Mouse (Mus musculus): ENCODE results near the gene Golga4. TPM values are rescaled to one million over a fixed set of nuclear protein-coding genes. Genes with fewer than 3 reads are reported as not detected.
A peak's percentile ranks its signal among the peaks of the same experiment; 100 is the strongest.

The Golga4 gene
- polyA plus RNA-seq, 1 experiment from 2014 or later: 41.5 TPM

GRCm38 (mm10) chr9:118495933-118496332, 10.1 kb upstream of the Golga4 start:
- H3K9ac ChIP-seq (ENCODE audit: low read depth, low read length): no peak overlapping the region
- ATAC-seq: no peak
- H3K27me3 ChIP-seq (ENCODE audit: control insufficient read depth, insufficient read depth, low read depth, low read length): no peaks in the 10 kb centered on the region
- 90% methylated on average over 3 of the region's 3 CpGs for WGBS
- no peaks in the 10 kb centered on the region for H3K9me3 ChIP-seq (replicated peaks; ENCODE audit: control insufficient read depth, low read length, poor library complexity, severe bottlenecking)
- H3K4me1 ChIP-seq (ENCODE audit: control insufficient read depth, insufficient read depth, low read length): no peaks in the 10 kb centered on the region
- no peak overlapping the region for H3K4me3 ChIP-seq (ENCODE audit: low read depth, low read length)
- H3K27ac ChIP-seq (ENCODE audit: low read length): no peak overlapping the region
- no peak overlapping the region for H3K4me2 ChIP-seq (ENCODE audit: low read length)
- H3K36me3 ChIP-seq (ENCODE audit: control insufficient read depth, insufficient read depth, low read length): no peaks in the 10 kb centered on the region

DNA sequence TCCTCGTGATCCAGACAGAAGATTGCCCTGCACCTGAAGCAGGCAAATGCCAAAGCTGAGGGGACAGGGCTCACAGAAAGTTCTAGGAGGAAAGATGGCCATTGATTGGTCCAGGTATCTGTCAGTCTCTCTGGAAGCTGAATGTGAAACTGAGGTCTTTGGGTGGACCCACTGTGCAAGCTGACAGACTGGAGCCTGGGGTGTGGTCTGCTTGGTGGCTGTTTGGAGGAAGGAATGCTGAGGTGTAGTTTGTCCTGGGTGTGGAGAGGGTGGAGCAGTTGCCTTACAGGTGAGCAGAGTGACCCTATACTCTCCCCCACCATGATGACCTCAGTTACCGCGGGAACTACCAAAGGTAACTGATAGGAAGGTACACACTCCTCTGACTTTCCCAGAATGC, 9.1 kb upstream of the Golga4 start:
- H3K27ac ChIP-seq (ENCODE audit: low read length): no peak overlapping the region
- no peaks in the 10 kb centered on the region for H3K27me3 ChIP-seq (ENCODE audit: control insufficient read depth, insufficient read depth, low read depth, low read length)
- H3K9ac ChIP-seq (ENCODE audit: low read depth, low read length): no peak overlapping the region
- H3K9me3 ChIP-seq (replicated peaks; ENCODE audit: control insufficient read depth, low read length, poor library complexity, severe bottlenecking): no peaks in the 10 kb centered on the region
- no peak for ATAC-seq
- H3K4me2 ChIP-seq (ENCODE audit: low read length): no peak overlapping the region
- H3K36me3 ChIP-seq (ENCODE audit: control insufficient read depth, insufficient read depth, low read length): no peaks in the 10 kb centered on the region
- H3K4me1 ChIP-seq (ENCODE audit: control insufficient read depth, insufficient read depth, low read length): no peaks in the 10 kb centered on the region
- 89% methylated on average over 3 of the region's 3 CpGs for WGBS
- H3K4me3 ChIP-seq (ENCODE audit: low read depth, low read length): no peak overlapping the region

DNA sequence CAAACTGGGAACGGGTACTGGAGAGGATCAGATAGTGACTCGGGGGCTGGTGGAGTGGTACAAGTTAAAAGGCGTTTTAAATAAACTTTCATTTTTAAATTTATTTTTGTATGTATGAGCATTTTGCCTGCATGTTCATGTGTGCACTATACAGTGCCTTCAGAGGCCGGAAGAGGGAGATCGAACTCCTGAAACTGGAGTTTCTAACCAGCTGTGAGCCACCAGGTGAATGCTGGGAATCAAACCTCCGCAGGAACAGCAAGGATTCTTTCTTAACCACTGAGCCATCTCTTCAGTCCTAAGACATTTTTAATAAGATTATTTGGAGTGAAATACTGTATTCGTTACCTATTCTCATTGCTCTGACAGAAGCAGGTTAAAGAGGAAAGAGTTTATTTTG, 8.0 kb upstream of the Golga4 start:
- H3K27ac ChIP-seq (ENCODE audit: low read length): no peak overlapping the region
- no peaks in the 10 kb centered on the region for H3K4me1 ChIP-seq (ENCODE audit: control insufficient read depth, insufficient read depth, low read length)
- H3K9me3 ChIP-seq (replicated peaks; ENCODE audit: control insufficient read depth, low read length, poor library complexity, severe bottlenecking): no peaks in the 10 kb centered on the region
- no peak for ATAC-seq
- 76% methylated on average over 7 of the region's 7 CpGs for whole genome bisulfite sequencing
- no peak overlapping the region for H3K9ac ChIP-seq (ENCODE audit: low read depth, low read length)
- no peaks in the 10 kb centered on the region for H3K27me3 ChIP-seq (ENCODE audit: control insufficient read depth, insufficient read depth, low read depth, low read length)
- no peaks in the 10 kb centered on the region for H3K36me3 ChIP-seq (ENCODE audit: control insufficient read depth, insufficient read depth, low read length)
- no peak overlapping the region for H3K4me3 ChIP-seq (ENCODE audit: low read depth, low read length)
- H3K4me2 ChIP-seq (ENCODE audit: low read length): no peak overlapping the region

DNA sequence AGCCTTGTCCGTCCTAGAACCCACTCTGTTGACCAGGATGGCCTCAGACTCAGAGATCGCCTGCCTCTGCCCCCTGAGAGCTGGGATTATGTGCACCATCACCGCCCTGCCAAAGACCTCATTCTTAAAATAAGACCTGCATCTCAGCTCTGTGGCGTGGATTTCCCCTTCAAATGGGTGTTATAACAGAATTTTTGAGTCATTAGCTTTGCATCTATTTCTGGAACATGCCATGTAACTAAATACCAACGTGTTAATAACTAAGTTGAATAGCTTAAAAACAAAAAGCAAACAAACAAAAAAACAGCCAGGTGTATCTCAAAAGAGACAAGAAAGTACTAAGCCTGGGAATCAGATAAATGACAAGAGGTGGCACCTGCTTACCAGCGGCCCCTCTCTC, 5.1 kb upstream of the Golga4 start:
- H3K4me3 ChIP-seq (ENCODE audit: low read depth, low read length): no peak overlapping the region
- H3K27me3 ChIP-seq (ENCODE audit: control insufficient read depth, insufficient read depth, low read depth, low read length): no peaks in the 10 kb centered on the region
- no peaks in the 10 kb centered on the region for H3K36me3 ChIP-seq (ENCODE audit: control insufficient read depth, insufficient read depth, low read length)
- ATAC-seq: no peak
- H3K9me3 ChIP-seq (replicated peaks; ENCODE audit: control insufficient read depth, low read length, poor library complexity, severe bottlenecking): no peaks in the 10 kb centered on the region
- H3K9ac ChIP-seq (ENCODE audit: low read depth, low read length): no peak overlapping the region
- H3K4me2 ChIP-seq (ENCODE audit: low read length): no peak overlapping the region
- peaks cover 3% of the 10 kb centered on the region; the same call in 1 of the 2 replicates for H3K4me1 ChIP-seq (ENCODE audit: control insufficient read depth, insufficient read depth, low read length)
- 76% methylated on average over 6 of the region's 6 CpGs for WGBS
- no peak overlapping the region for H3K27ac ChIP-seq (ENCODE audit: low read length)

- H3K9ac ChIP-seq (ENCODE audit: low read depth, low read length): no peak overlapping the region
- 89% methylated on average over 3 of the region's 3 CpGs for WGBS
- ATAC-seq: no peak
- H3K4me2 ChIP-seq (ENCODE audit: low read length): no peak overlapping the region
- no peaks in the 10 kb centered on the region for H3K27me3 ChIP-seq (ENCODE audit: control insufficient read depth, insufficient read depth, low read depth, low read length)
- H3K27ac ChIP-seq (ENCODE audit: low read length): no peak overlapping the region
- H3K9me3 ChIP-seq (replicated peaks; ENCODE audit: control insufficient read depth, low read length, poor library complexity, severe bottlenecking): no peaks in the 10 kb centered on the region
- H3K4me1 ChIP-seq (ENCODE audit: control insufficient read depth, insufficient read depth, low read length): peaks cover 26% of the 10 kb centered on the region
- H3K4me3 ChIP-seq (ENCODE audit: low read depth, low read length): no peak overlapping the region
- H3K36me3 ChIP-seq (ENCODE audit: control insufficient read depth, insufficient read depth, low read length): no peaks in the 10 kb centered on the region
Observed at GRCm38 (mm10) chr9:118504656-118505055, 1.4 kb upstream of the Golga4 start.

DNA sequence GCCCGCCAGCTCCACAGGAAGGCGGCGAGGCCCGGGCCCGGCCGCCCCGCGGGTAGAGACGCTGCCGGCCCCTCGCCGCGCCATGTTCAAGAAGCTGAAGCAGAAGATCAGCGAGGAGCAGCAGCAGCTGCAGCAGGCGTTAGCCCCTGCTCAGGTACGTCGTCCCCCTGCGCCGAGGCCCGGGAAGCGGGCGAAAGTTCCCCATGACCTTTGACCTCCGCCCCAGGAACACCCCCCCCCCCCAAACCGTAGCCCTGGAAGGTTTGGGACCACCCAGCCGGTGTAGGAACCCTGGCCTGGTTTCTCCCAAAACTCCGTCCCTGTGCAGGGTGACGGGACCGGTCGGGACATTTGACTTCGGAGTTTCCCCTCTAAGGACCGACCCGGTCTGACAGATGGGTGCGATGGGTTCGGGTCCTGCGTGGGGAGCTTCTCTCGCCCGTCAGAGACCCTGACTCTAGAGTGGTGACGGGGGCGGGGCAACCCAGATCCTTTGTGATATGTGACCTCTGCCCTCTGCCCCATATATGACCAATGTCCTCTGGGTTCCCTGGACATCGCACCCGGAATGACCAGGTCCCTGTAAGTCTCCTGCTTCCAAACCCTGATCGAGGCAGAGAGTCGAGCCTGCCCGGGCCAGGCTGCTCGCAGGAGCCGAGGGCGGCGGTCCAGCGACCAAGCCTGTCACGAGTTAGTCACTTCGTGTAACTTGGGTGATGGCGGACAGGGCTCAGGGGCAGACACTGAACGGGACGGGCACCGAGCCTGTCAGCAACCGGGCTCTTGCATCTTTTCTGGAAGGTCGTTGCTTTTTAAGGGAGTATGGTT, 551 bp downstream of the Golga4 start:
- ATAC-seq: peak; percentile 62
- Histone ChIP-seq H3K9me3 (replicated peaks; ENCODE audit: control insufficient read depth, low read length, poor library complexity, severe bottlenecking) (no peaks in the 10 kb centered on the region), H3K27ac (ENCODE audit: low read length) (peak overlapping the region; percentile 82), H3K9ac (ENCODE audit: low read depth, low read length) (peak overlapping the region; percentile 90), H3K4me1 (ENCODE audit: control insufficient read depth, insufficient read depth, low read length) (peaks cover 28% of the 10 kb centered on the region), H3K36me3 (ENCODE audit: control insufficient read depth, insufficient read depth, low read length) (no peaks in the 10 kb centered on the region), H3K4me2 (ENCODE audit: low read length) (peak overlapping the region; percentile 99), H3K4me3 (ENCODE audit: low read depth, low read length) (peak overlapping the region; percentile 93), H3K27me3 (ENCODE audit: control insufficient read depth, insufficient read depth, low read depth, low read length) (no peaks in the 10 kb centered on the region)
- under 1% methylated on average over 56 of the region's 57 CpGs for WGBS

DNA sequence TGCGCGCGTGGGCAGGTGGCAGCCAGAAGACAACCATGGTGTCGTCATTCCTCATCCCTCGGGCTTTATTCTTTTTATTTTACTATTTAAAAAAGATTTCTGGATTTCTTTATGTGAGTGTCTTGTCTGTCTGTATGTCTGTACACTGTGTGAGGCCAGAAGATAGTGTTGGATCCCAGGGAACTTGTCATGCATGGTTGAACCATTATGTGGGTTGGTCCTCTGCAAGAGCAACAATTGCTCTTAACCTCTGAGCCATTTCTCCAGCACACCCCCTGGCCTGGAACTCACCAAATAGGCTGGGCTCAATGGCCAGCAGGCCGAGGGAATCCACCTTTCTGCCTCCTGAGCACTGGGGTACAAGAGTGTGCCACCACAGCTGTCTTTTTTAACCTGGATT, 1.5 kb downstream of the Golga4 start:
- H3K4me1 ChIP-seq (ENCODE audit: control insufficient read depth, insufficient read depth, low read length): peaks cover 28% of the 10 kb centered on the region
- H3K27me3 ChIP-seq (ENCODE audit: control insufficient read depth, insufficient read depth, low read depth, low read length): no peaks in the 10 kb centered on the region
- peak overlapping the region; percentile 93; the same call in 1 of the 2 replicates for H3K4me3 ChIP-seq (ENCODE audit: low read depth, low read length)
- no peak for ATAC-seq
- H3K9me3 ChIP-seq (replicated peaks; ENCODE audit: control insufficient read depth, low read length, poor library complexity, severe bottlenecking): no peaks in the 10 kb centered on the region
- H3K36me3 ChIP-seq (ENCODE audit: control insufficient read depth, insufficient read depth, low read length): no peaks in the 10 kb centered on the region
- 0 out of 2 replicates have a peak overlapping the region, but pooled peaks have one; percentile 18 for H3K9ac ChIP-seq (ENCODE audit: low read depth, low read length)
- no peak overlapping the region for H3K27ac ChIP-seq (ENCODE audit: low read length)
- H3K4me2 ChIP-seq (ENCODE audit: low read length): peak overlapping the region; percentile 99
- WGBS: 71% methylated on average over 6 of the region's 6 CpGs

- Histone ChIP-seq H3K9ac (ENCODE audit: low read depth, low read length) (no peak overlapping the region), H3K9me3 (replicated peaks; ENCODE audit: control insufficient read depth, low read length, poor library complexity, severe bottlenecking) (no peaks in the 10 kb centered on the region), H3K4me2 (ENCODE audit: low read length) (peak overlapping the region; percentile 16; the same call in 1 of the 2 replicates), H3K4me1 (ENCODE audit: control insufficient read depth, insufficient read depth, low read length) (peaks cover 28% of the 10 kb centered on the region), H3K27ac (ENCODE audit: low read length) (no peak overlapping the region), H3K27me3 (ENCODE audit: control insufficient read depth, insufficient read depth, low read depth, low read length) (no peaks in the 10 kb centered on the region), H3K4me3 (ENCODE audit: low read depth, low read length) (no peak overlapping the region), H3K36me3 (ENCODE audit: control insufficient read depth, insufficient read depth, low read length) (no peaks in the 10 kb centered on the region)
- WGBS: 85% methylated on average over 7 of the region's 7 CpGs
- ATAC-seq: no peak
Observed at GRCm38 (mm10) chr9:118508601-118509000, 2.5 kb downstream of the Golga4 start.

- ATAC-seq: no peak
- Histone ChIP-seq H3K27me3 (ENCODE audit: control insufficient read depth, insufficient read depth, low read depth, low read length) (no peaks in the 10 kb centered on the region), H3K36me3 (ENCODE audit: control insufficient read depth, insufficient read depth, low read length) (peaks cover 7% of the 10 kb centered on the region), H3K4me1 (ENCODE audit: control insufficient read depth, insufficient read depth, low read length) (peaks cover 24% of the 10 kb centered on the region), H3K9me3 (replicated peaks; ENCODE audit: control insufficient read depth, low read length, poor library complexity, severe bottlenecking) (no peaks in the 10 kb centered on the region), H3K9ac (ENCODE audit: low read depth, low read length) (no peak overlapping the region), H3K4me3 (ENCODE audit: low read depth, low read length) (no peak overlapping the region), H3K4me2 (ENCODE audit: low read length) (no peak overlapping the region), H3K27ac (ENCODE audit: low read length) (no peak overlapping the region)
- 85% methylated on average over 15 of the region's 15 CpGs for WGBS
Observed at GRCm38 (mm10) chr9:118510941-118511690, 5.0 kb downstream of the Golga4 start.

All from midbrain, embryonic 16.5 days (tissue).